ENCODE assay signal across 17 mouse cellular contexts in the genomic region with DNA sequence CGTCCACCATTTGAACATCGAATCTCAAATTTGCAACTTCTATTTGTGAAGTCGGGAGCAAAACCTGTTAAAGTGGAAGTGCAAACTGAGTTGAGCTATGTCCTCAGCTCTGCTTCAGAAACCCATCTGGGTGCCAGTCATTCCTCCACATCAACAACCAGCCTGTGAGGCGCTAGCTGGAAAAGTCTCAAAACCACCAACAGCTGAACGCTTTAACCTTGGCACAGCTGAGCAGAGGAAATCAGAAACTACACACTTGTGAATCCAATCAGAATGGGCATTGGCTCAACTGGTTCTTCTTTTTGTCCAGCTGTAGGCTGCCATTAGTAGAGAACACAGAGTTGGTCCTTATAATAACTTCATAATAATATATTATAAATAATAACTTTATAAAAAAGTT.
"Had no signal": no experiment of that assay in that cellular context is flagged by ENCODE, and none has a peak within 500 bp of the region (broad histone marks: within the 10 kb centered on the region; RNA-seq: fewer than 3 reads in every experiment).

No protein-coding gene starts in this region.

- H3K9me3 ChIP-seq: limb, embryonic 15.5 days; liver, embryonic 12.5 days; midbrain, embryonic 10.5 days; neural tube, embryonic 12.5 days; stomach, embryonic 15.5 days had no signal

- H3K27ac ChIP-seq: kidney, postnatal 0 days; limb, embryonic 15.5 days; liver, embryonic 12.5 days; midbrain, embryonic 10.5 days; neural tube, embryonic 12.5 days; stomach, embryonic 15.5 days had no signal

- H3K27me3 ChIP-seq: limb, embryonic 15.5 days; liver, embryonic 12.5 days; neural tube, embryonic 12.5 days; stomach, embryonic 15.5 days had no signal

- H3K9ac ChIP-seq: limb, embryonic 15.5 days; liver, embryonic 12.5 days; lung, embryonic 14.5 days; neural tube, embryonic 12.5 days; stomach, embryonic 15.5 days had no signal

- DNase-seq: kidney, postnatal 36 days; layer of hippocampus, adult 9-11 months; layer of hippocampus, postnatal 36 days; lung, embryonic 14.5 days; lung, postnatal 10 days; lung, postnatal 4 days; midbrain, embryonic 14.5 days; retina, postnatal 1 day; right cerebral cortex, postnatal 4 days; thymus, adult 2 months; thymus, postnatal 36 days had no signal

- H3K4me2 ChIP-seq: limb, embryonic 15.5 days; liver, embryonic 12.5 days; lung, embryonic 14.5 days; neural tube, embryonic 12.5 days; stomach, embryonic 15.5 days had no signal

- H3K4me1 ChIP-seq: limb, embryonic 15.5 days; liver, embryonic 12.5 days; midbrain, embryonic 10.5 days; neural tube, embryonic 12.5 days; stomach, embryonic 15.5 days had no signal

- H3K4me3 ChIP-seq: limb, embryonic 15.5 days; liver, embryonic 12.5 days; midbrain, embryonic 10.5 days; neural tube, embryonic 12.5 days; stomach, embryonic 15.5 days had no signal

- H3K36me3 ChIP-seq: limb, embryonic 15.5 days; liver, embryonic 12.5 days; midbrain, embryonic 10.5 days; neural tube, embryonic 12.5 days; stomach, embryonic 15.5 days had no signal

- ATAC-seq: liver, embryonic 12.5 days had no signal
